Mouse (Mus musculus) liver, embryonic 12.5 days (tissue): ENCODE measurements around the gene Slc35f1. TPM values are rescaled to one million over a fixed set of nuclear protein-coding genes. Genes with fewer than 3 reads are reported as not detected.

ENCODE experiments used
- ATAC-seq: fragments of 200-750 bp; cut with Nextera tagmentation; 2 replicates; pipeline ENCODE4 v1.8.0; 2017; ENCODE audit warnings: moderate number of reproducible peaks, mild to moderate bottlenecking, moderate library complexity
- H3K27ac ChIP-seq: fragments of 300-500 bp; sonication (generic); 2 replicates; pipeline ENCODE4 v1.5.1; 2016; ENCODE audit warnings: mild to moderate bottlenecking
- H3K27me3 ChIP-seq: fragments of 300-500 bp; sonication (generic); replicated peaks from 2 replicates; pipeline ENCODE4 v1.6.1; 2016; ENCODE audit warnings: mild to moderate bottlenecking, moderate library complexity
- H3K36me3 ChIP-seq: fragments of 300-500 bp; sonication (generic); 2 replicates; pipeline ENCODE4 v1.6.1; 2016; ENCODE audit warnings: mild to moderate bottlenecking, moderate library complexity
- H3K4me1 ChIP-seq: fragments of 300-500 bp; sonication (generic); 2 replicates; pipeline ENCODE4 v1.6.1; 2016
- H3K4me2 ChIP-seq: fragments of 300-500 bp; sonication (generic); 2 replicates; pipeline ENCODE4 v1.6.1; 2016; ENCODE audit warnings: mild to moderate bottlenecking, moderate library complexity
- H3K4me3 ChIP-seq: fragments of 300-500 bp; sonication (generic); 2 replicates; pipeline ENCODE4 v1.5.1; 2016; ENCODE audit warnings: mild to moderate bottlenecking, moderate library complexity
- H3K9ac ChIP-seq: fragments of 300-500 bp; sonication (generic); 2 replicates; pipeline ENCODE4 v1.6.1; 2016; ENCODE audit warnings: mild to moderate bottlenecking, moderate library complexity
- H3K9me3 ChIP-seq: fragments of 300-500 bp; sonication (generic); replicated peaks from 2 replicates; pipeline ENCODE4 v1.6.1; 2016; ENCODE audit warnings: mild to moderate bottlenecking, moderate library complexity
- WGBS: fragments of 180-500 bp; shearing (Covaris S2); methylation state at CpG from one replicate; pipeline ENCODE4 v1.1.7; 2016; ENCODE audit not compliant: insufficient replicate concordance; 5-methylcytosine and 5-hydroxymethylcytosine counted together
- polyA plus RNA-seq: library from polyadenylated mRNA; unstranded; fragments of >200 nt; fragmentation: Nextera tagmentation; extraction: Ambion mirVana; gene quantifications from 2 replicates; pipeline ENCODE4 v1.2.1, GENCODE M21; 2016

The Slc35f1 gene
- 0.10 and 0.14 TPM in 2 replicates for polyA plus RNA-seq

GRCm38 (mm10) chr10:52690334-52690991 lies at the start of gene Slc35f1:
Gene Slc35f1 (plus strand): TSS chr10:52690533.
- peak within 1 kb of the TSS; percentile 56 for H3K4me3 ChIP-seq
- whole genome bisulfite sequencing: under 1% methylated on average over 34 of the region's 54 CpGs
- no peak within 1 kb of the TSS; the same call in 1 of the 2 replicates for H3K9ac ChIP-seq
- peak within 1 kb of the TSS; percentile 74 for H3K4me2 ChIP-seq
- no peaks in the 10 kb centered on the region for H3K9me3 ChIP-seq
- H3K36me3 ChIP-seq: no peaks in the 10 kb centered on the region
- peak; percentile 44 for ATAC-seq
- 0 out of 2 replicates have a peak, but pooled peaks cover 3% of the 10 kb centered on the region for H3K4me1 ChIP-seq
- H3K27ac ChIP-seq: no peak within 1 kb of the TSS
- peaks cover 27% of the 10 kb centered on the region for H3K27me3 ChIP-seq

- no peak overlapping the region for H3K9ac ChIP-seq
- no peaks in the 10 kb centered on the region for H3K4me1 ChIP-seq
- no peak overlapping the region for H3K27ac ChIP-seq
- no peak for ATAC-seq
- H3K27me3 ChIP-seq: no peaks in the 10 kb centered on the region
- H3K9me3 ChIP-seq: no peaks in the 10 kb centered on the region
- H3K4me2 ChIP-seq: no peak overlapping the region
- no peaks in the 10 kb centered on the region for H3K36me3 ChIP-seq
- no peak overlapping the region for H3K4me3 ChIP-seq
Measured at GRCm38 (mm10) chr10:52671234-52671633, 19.1 kb upstream of the Slc35f1 start.

- peak; percentile 40 for ATAC-seq
- Histone ChIP-seq H3K4me1 (0 out of 2 replicates have a peak, but pooled peaks cover 3% of the 10 kb centered on the region), H3K27ac (no peak overlapping the region), H3K9me3 (no peaks in the 10 kb centered on the region), H3K27me3 (peaks cover 27% of the 10 kb centered on the region), H3K4me2 (peak overlapping the region; percentile 74), H3K9ac (no peak overlapping the region; the same call in 1 of the 2 replicates), H3K36me3 (no peaks in the 10 kb centered on the region), H3K4me3 (peak overlapping the region; percentile 56)
- 3% methylated on average over 44 of the region's 45 CpGs for WGBS
Measured at GRCm38 (mm10) chr10:52690992-52691731, 829 bp downstream of the Slc35f1 start.

DNA sequence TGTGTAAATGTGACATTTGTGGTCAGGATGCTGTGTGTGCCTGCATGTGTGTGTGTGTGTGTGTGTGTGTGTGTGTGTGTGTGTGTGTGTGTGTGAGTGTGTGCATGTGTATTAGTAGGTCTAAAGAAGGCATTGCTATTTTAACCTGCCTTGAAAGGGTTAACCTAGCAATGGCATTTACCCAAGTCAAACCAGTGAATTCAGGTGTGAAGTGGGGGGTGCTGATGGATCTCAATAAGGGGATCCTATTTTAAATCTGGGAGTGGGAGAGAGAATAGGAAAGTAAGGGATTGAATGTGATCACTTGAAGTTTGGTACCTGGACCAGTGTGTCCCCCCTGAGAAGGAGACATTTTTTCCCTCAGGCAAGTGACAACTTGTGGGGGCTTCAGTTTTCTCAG lies 13.4 kb downstream of the Slc35f1 start:
- H3K36me3 ChIP-seq: no peaks in the 10 kb centered on the region
- H3K4me1 ChIP-seq: no peaks in the 10 kb centered on the region
- H3K27me3 ChIP-seq: peaks cover 10% of the 10 kb centered on the region; the same call in 1 of the 2 replicates
- no peak for ATAC-seq
- H3K27ac ChIP-seq: no peak overlapping the region
- H3K9ac ChIP-seq: no peak overlapping the region
- H3K4me2 ChIP-seq: no peak overlapping the region
- H3K9me3 ChIP-seq: no peaks in the 10 kb centered on the region
- H3K4me3 ChIP-seq: no peak overlapping the region

DNA sequence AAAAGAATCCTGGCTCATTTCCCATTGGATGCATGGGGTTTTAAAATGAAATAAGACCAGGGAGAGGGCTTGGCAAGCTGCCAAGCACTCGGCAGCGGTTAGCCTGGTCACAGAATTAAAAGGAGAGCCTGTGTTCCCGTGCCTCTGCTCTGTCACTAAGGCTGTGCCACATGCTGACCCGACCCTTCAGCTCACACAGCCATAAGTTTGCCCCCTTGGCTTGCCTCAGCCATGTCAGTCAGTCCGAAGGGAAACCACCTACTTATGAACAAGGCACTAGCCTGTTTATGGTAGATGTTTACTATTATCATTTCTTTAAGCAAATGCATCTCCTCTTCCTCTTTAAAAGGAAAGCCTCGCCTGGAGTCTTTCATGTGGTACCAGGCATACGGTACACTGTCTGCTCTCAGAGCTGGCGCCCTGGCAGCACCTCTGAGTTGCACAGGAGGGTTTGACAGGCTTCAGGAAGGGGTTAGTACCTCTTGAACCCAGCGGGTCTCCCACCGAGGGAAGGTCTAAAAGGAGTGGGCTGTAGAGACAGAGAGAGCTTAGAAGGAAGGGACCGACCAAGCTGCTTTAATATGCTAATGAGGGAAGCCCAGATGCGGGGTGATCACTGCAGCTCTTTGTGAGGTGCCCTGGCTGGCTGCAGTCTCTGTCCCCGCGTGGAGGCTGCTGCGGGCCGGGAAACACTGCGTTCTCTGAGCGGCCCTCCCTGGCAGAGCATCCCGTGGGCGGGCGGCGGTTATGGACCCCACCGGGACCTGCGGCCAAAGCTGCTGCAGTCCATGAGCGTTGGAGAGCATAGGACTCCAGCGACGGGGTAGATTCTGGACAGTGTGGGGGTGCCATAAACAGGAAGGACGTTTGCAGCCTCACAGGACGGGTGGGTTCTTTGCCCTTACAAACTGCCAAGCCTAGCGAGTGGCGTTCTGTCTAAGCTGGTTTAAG lies 14.0 kb downstream of the Slc35f1 start:
- Histone ChIP-seq H3K36me3 (no peaks in the 10 kb centered on the region), H3K9me3 (no peaks in the 10 kb centered on the region), H3K4me2 (peak overlapping the region; percentile 56), H3K27ac (no peak overlapping the region), H3K9ac (no peak overlapping the region), H3K4me1 (no peaks in the 10 kb centered on the region), H3K27me3 (peaks cover 10% of the 10 kb centered on the region; the same call in 1 of the 2 replicates), H3K4me3 (peak overlapping the region; percentile 7)
- WGBS: 6% methylated on average over 31 of the region's 31 CpGs
- ATAC-seq: no peak

- Histone ChIP-seq H3K36me3 (no peaks in the 10 kb centered on the region), H3K27ac (no peak overlapping the region), H3K9me3 (no peaks in the 10 kb centered on the region), H3K27me3 (peaks cover 5% of the 10 kb centered on the region; the same call in 1 of the 2 replicates), H3K4me2 (no peak overlapping the region), H3K4me1 (no peaks in the 10 kb centered on the region), H3K9ac (no peak overlapping the region), H3K4me3 (no peak overlapping the region)
- WGBS: 43% methylated on average over 2 of the region's 2 CpGs
- ATAC-seq: no peak
Measured at GRCm38 (mm10) chr10:52709482-52709881, 19.1 kb downstream of the Slc35f1 start.

DNA sequence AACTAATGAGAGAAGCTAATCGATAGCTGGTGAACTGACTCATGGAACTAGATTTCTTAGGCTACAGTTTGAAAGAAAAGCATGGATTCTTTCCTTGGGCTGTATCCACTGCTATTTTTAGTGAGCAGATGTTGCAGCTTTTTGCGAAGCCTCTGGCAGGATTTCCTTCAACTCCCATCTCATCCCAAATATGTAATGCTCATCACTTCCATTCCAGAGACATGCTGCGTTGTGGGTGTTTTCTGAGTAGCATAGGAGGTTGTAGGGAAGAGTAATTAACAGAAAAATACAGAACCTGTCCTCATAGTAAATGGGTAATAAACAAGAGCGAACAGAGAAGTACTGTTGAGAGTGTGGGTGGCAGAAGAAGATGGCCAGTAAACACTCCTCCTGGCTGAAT lies 21.8 kb downstream of the Slc35f1 start:
- ATAC-seq: no peak
- Histone ChIP-seq H3K27me3 (no peaks in the 10 kb centered on the region), H3K9ac (no peak overlapping the region), H3K9me3 (no peaks in the 10 kb centered on the region), H3K4me2 (no peak overlapping the region), H3K4me3 (no peak overlapping the region), H3K4me1 (no peaks in the 10 kb centered on the region), H3K36me3 (no peaks in the 10 kb centered on the region), H3K27ac (no peak overlapping the region)
- 65% methylated on average over 4 of the region's 4 CpGs for WGBS

- Histone ChIP-seq H3K9ac (no peak overlapping the region), H3K4me1 (no peaks in the 10 kb centered on the region), H3K4me2 (no peak overlapping the region), H3K27ac (no peak overlapping the region), H3K27me3 (no peaks in the 10 kb centered on the region), H3K4me3 (no peak overlapping the region), H3K9me3 (no peaks in the 10 kb centered on the region), H3K36me3 (no peaks in the 10 kb centered on the region)
- WGBS: 62% methylated on average over 2 of the region's 2 CpGs
- ATAC-seq: no peak
Measured at GRCm38 (mm10) chr10:52714557-52714956, 24.2 kb downstream of the Slc35f1 start.

- no peaks in the 10 kb centered on the region for H3K36me3 ChIP-seq
- no peak for ATAC-seq
- no peaks in the 10 kb centered on the region for H3K4me1 ChIP-seq
- H3K27ac ChIP-seq: no peak overlapping the region
- WGBS: 81% methylated on average over 4 of the region's 4 CpGs
- H3K9ac ChIP-seq: no peak overlapping the region
- H3K27me3 ChIP-seq: no peaks in the 10 kb centered on the region
- H3K4me3 ChIP-seq: no peak overlapping the region
- H3K4me2 ChIP-seq: no peak overlapping the region
- no peaks in the 10 kb centered on the region for H3K9me3 ChIP-seq
Measured at GRCm38 (mm10) chr10:52715146-52715545, 24.8 kb downstream of the Slc35f1 start.

- 90% methylated on average over 1 of the region's 1 CpGs for WGBS
- ATAC-seq: no peak
- no peaks in the 10 kb centered on the region for H3K27me3 ChIP-seq
- no peak overlapping the region for H3K9ac ChIP-seq
- no peaks in the 10 kb centered on the region for H3K9me3 ChIP-seq
- no peaks in the 10 kb centered on the region for H3K4me1 ChIP-seq
- H3K27ac ChIP-seq: no peak overlapping the region
- no peak overlapping the region for H3K4me2 ChIP-seq
- no peak overlapping the region for H3K4me3 ChIP-seq
- H3K36me3 ChIP-seq: no peaks in the 10 kb centered on the region
Measured at GRCm38 (mm10) chr10:52718199-52718917, 28.0 kb downstream of the Slc35f1 start.

- no peak overlapping the region for H3K9ac ChIP-seq
- no peak for ATAC-seq
- H3K27me3 ChIP-seq: no peaks in the 10 kb centered on the region
- no peaks in the 10 kb centered on the region for H3K4me1 ChIP-seq
- H3K4me2 ChIP-seq: no peak overlapping the region
- H3K4me3 ChIP-seq: no peak overlapping the region
- H3K9me3 ChIP-seq: no peaks in the 10 kb centered on the region
- no peak overlapping the region for H3K27ac ChIP-seq
- WGBS: 71% methylated on average over 5 of the region's 5 CpGs
- no peaks in the 10 kb centered on the region for H3K36me3 ChIP-seq
Measured at GRCm38 (mm10) chr10:52726674-52727073, 36.3 kb downstream of the Slc35f1 start.
